Mouse (Mus musculus) frontal cortex, postnatal 10 days (tissue): ENCODE measurements around the gene Trmt112.

Experiments used
- DNase-seq, 2 experiments: peaks; one replicate each; pipeline ENCODE4 v3.0.0; 2022; ENCODE audit warnings: low spot score in 2 of 2, mixed read lengths in 1 of 2

Gene Trmt112

GRCm38 (mm10) chr19:6925611-6926329, 16.3 kb downstream of the Trmt112 start:
- no peak for DNase-seq

DNA sequence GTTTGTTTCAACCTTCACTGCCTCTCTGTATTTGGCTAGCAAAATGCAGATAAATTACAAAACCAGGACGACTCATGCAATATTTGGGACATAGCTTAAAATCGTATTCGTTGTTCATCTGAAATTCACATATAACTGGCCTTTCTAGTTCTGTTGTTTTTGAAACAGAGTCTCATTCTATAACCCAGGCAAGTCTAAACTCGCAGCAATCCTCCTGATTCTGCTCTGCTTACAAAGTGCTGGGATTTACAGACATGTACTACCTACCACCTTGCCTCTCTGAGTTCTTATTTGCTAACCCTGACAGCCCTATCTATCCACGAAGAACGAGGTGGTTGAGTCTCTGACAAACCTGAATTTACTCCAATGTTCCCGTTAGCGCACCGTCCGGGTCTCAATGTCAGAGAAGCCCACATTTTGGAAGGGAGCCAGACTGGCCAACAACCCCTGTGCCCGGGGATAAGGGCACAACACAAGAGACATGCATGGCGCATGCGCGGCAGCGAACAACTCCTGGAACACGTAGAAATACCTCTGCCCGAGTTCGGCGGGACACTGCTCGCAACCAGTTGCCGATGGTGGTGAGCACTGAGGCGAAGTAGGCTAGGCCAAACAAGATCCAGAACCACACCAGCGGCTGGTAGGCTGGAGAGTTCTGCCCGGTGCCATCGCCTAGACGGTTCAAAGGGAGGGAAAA, 17.2 kb downstream of the Trmt112 start:
- DNase-seq: no peak

GRCm38 (mm10) chr19:6928080-6928479, 18.6 kb downstream of the Trmt112 start:
- DNase-seq: no peak

GRCm38 (mm10) chr19:6931002-6931401, 21.5 kb downstream of the Trmt112 start:
- no peak for DNase-seq

- no peak for DNase-seq
These were observed 22.5 kb downstream of the Trmt112 start for GRCm38 (mm10) chr19:6932018-6932417.

- DNase-seq: no peak
These were observed 23.6 kb downstream of the Trmt112 start for GRCm38 (mm10) chr19:6933102-6933435.

GRCm38 (mm10) chr19:6933436-6934194, 24.1 kb downstream of the Trmt112 start:
- DNase-seq: no peak

GRCm38 (mm10) chr19:6934195-6934977, 24.9 kb downstream of the Trmt112 start, which contains the start of gene Kcnk4:
Gene Kcnk4 (minus strand): TSS chr19:6934515.
- DNase-seq: no peak

DNA sequence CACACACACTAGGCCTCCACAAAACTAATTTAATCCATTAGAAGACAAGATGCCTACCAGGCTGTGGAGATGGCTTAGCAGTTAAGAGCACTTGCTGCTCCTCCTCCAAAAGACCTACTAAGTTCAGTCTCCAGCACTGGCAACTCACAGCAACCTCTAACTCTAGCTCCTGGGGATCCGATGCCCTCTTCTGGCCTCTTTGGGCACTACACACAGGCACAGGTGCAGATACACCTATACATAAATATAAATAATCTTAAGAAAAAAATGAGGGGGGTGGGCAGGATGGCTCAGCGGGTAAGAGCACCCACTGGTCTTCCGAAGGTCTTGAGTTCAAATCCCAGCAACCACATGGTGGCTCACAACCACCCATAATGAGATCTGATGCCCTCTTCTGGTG, 26.8 kb downstream of the Trmt112 start:
- DNase-seq: no peak

GRCm38 (mm10) chr19:6937541-6938465, 28.3 kb downstream of the Trmt112 start:
- DNase-seq: no peak

GRCm38 (mm10) chr19:6939106-6940002, 29.9 kb downstream of the Trmt112 start:
- no peak for DNase-seq

DNA sequence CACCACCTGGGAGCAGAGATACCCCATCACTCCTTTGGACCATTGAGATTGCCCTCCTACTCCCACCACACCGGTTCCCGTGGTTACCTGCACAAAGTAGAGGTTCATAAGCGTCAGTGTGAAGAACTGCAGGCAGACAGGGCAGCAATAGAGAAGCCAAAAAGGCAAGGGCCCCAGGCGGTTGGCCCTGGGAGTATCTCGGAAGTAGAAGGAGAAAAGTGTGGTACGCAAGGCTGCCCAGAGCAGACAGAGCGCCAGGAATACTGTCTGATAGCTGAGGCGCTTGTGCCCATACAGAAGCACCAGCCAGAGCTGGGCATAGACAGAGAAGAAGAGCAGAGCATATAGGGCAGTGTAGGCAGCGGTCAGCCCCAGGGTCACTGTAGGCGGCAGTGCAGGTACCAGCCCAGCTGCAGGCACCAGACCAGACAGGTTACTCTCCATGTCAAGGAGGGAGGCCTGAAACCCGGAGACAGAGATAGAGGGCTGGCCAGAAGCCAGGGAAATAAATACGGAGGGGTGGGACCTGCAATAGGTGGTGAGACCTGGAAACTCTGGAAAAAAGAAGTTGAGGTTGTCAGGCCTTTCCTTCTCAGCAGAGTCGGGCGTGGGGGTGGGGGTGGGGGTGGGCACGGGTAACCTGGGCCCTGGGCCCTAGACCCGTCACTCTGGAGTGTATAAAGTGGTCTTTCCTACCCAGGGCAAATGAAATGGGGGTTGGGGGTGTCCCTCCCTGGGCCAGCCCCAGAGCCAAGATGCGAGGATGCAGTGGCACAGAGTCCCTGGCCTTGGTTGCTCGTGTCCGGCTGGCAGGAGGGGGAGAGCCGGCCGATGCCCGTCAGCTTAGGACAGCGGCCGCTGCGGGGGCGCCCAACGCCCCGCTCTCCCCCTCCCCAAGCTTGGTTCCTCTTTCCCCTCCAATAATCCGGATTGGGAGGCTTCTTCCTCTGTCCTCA, 31.2 kb downstream of the Trmt112 start:
- no peak for DNase-seq

DNA sequence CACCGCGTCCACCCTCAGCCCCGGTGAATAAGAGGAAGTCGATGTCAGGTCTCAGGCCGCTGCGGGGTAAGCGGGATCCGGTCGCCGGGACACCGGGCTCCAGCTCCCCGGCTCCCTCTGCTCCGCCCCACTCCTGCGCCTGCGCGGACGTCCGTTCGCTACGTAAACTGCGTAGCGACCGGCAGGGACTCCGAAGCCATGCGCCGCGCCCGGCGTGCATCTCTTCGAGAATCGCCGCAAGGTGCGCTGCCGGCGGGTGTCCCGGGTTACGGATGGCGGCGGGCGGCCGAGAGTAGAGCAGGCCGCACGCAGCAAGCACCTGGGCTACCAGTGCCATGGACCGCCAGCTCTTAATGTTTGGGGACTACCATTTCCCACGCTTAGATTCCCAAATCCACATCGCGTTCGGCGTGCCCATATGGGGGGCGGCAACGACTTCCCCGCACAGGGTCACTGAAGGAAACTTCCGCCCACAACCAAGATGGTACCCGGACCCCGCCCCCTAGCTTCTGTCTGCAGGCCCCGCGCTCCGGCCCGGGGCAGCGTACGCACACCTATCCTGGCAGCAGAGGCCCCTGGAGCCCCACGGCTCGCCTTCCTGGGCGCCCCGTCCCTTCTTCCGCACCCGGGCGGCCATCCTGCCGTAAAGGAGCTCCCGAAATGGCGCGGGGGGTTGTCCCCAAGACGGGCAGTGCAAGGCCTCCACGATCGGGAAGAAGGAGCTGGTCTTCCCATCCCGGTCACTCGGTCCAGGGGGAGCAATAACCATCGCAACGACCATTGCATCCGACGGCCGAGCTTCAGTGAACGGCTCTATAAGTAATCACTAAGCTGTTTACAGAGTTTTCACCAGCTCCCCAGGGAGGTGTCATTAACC, 32.1 kb downstream of the Trmt112 start, which contains the start of gene Bad:
TSS of gene Bad (plus strand) at position 490 of the 877 bp plus-strand sequence.
- DNase-seq: peak; percentile 78 to 93

DNA sequence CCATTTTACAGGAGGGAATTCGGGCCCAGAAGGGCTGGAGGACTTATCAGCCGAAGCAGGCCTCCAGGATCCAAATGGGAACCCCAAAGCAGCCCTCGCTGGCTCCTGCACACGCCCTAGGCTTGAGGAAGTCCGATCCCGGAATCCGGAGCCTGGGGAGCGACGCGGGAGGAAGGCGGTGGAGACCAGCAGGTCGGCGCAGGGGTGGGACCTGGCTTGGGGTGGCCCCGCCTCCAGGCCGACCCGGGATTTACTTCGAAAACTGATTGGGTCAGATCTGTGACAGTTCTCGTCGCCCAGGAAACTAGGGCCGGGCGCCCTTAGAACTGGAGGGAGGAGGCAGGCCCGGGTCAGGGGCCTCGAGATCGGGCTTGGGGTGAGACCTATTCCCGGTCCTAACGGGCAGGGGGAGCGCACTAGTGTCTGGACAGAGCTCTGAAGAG, 32.8 kb downstream of the Trmt112 start, which contains the start of gene Gpr137:
TSS of gene Gpr137 (minus strand) at position 232 of the 443 bp plus-strand sequence.
- DNase-seq: peak; percentile 90 to 92

DNA sequence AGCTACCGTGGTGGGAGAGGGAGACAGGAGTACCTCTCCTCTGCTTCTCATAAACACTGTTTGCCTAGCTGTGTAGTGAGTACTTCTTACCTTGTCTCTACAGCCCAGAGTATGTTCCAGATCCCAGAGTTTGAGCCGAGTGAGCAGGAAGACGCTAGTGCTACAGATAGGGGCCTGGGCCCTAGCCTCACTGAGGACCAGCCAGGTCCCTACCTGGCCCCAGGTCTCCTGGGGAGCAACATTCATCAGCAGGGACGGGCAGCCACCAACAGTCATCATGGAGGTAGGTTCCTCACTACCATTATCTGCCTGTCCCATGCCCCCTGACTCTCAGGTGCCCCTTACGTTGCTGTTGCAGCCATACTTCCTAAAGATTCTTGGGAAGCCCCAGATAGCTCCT, 33.3 kb downstream of the Trmt112 start:
- DNase-seq: no peak

- no peak for DNase-seq
These were observed 34.2 kb downstream of the Trmt112 start for GRCm38 (mm10) chr19:6943709-6944108.

DNA sequence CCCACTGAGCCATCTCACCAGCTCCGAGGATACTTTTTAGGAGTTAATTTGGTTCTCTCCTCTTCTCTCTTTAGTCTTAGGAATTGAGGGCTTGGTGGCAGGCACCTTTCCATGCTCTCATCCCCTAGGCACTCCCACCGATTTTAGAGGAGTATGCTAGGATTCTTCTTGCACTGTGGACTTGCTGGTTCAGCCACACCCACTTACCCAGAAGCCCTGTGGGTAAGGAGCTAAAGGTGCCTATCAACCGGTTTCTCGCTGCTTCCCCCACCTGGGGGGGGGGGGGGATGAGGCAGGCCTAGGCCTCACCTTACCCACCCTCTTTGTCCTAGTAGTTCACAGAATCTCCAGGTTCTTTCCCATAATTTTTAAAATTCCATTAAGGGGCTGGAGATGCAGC, 38.2 kb downstream of the Trmt112 start:
- no peak for DNase-seq
